Mouse (Mus musculus) left cerebral cortex, adult 9 months (tissue): ENCODE results near the gene Rhbdd2.
A peak's percentile ranks its signal among the peaks of the same experiment; 100 is the strongest.

Source experiments
- DNase-seq, 2 experiments: peaks; one replicate each; pipeline ENCODE4 v3.0.0; 2022; ENCODE audit warnings: low spot score in 2 of 2

Gene Rhbdd2

DNA sequence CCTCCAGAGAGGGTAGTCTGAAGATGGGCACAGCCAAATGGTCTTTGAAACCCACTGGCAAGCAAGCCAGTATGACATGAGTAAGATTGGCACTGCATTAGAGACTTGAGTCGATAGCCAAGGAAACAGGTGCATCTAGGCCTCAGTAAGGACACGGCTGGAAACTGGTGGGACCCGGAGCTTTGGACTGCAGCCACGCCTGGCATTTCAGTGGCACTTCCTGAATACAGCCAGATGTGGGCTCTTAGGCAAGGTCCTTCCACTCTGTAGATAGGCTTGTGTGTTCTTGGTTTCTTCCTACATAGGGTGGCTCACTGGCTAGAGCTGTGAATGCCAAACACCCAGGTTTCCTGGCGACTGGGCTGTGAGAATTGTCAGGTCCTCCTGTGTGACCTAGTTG, 12.9 kb downstream of the Rhbdd2 start:
- DNase-seq = no peak

DNA sequence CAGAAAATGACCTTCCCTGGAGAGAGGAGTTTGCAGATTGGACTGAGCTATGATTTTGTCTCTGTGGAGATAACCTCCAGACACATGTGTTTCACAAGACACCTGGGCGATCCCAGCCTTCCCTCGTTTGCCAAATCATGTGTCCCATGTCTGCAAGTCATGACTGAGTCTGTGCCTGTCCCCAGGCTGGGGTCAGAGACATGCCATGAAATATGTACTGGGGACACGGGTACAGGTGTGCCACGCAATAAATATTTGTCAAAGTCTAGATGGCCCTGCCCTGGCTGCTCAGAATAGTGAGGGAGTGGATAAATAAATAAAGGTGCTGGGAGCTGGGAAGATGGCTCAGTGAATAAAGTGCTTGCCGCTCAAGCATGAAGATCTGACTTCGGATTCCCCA, 13.6 kb downstream of the Rhbdd2 start:
- no peak for DNase-seq

DNA sequence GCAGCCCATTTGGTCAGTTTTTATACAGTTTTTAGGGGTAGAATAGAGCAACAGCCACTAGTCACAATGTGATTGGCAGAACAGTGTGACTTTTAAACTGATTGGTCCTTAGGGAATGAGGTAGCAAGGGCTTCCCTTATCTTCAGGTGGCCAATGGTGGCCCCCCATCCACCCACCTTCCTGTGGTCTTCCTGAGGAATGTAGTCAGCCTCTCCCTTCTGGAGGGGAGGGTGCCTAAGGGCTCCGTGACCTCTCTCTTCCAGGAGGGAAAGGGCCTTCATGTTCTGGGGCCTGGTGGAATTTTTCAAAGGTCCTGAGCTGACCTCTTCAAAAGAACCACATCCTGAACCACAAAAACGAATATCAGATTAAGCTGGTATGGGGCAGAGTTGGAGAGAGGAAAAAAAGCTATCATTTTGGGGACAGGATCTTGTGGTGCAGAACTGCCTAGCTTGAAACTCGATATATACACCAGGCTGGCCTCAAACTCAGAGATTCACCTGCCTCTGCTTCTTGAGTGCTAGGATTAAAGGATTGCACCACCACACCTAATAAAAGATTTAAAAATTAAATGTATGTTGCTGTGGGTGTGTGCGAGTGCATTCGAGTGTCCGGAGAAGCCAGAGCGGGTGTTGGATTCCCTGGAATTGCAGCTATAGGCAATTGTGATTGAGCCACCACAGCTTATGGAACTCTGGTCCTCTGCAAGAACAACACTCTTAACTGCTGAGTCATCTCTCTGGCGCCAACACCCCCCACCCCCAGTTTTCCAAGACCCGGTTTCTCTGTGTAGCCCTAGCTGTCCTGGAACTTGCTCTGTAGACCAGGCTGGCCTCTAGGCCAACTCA, 16.3 kb downstream of the Rhbdd2 start:
- DNase-seq = no peak

DNA sequence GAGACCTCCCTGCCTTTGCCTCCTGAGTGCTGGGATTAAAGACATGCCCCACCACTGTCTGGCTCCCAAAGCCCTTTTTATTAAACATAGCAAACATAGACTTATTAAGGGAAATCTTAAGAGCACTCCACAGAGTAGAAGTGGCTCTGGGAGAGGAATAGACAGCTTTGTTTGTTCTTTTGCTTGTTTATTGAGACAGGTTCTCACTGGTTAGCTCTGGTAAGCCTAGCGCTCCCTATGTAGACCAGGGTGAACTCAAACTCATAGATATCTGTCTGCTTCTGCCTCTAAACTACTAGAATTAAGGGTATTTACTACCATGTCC, 16.9 kb downstream of the Rhbdd2 start:
- no peak for DNase-seq

DNA sequence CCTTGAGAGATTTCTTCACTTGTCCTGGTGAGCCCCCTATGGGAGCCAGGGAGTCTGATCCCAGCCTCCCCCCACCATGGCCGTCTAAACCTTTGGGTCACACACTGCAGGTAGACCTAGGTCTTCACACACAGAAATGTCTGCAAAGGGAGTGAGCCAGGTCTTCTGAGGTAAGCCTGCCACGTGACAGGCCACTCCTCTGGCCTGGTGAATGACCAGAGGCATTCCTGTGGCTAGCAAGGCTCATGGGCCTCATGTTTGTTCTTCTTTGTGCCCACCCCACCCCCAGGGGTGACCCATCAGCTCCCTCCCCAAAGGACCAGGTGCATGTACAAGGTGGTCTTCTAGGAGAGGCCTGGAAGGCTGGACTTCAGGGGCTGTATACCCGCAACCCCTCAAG, 19.1 kb downstream of the Rhbdd2 start:
- no peak for DNase-seq

DNA sequence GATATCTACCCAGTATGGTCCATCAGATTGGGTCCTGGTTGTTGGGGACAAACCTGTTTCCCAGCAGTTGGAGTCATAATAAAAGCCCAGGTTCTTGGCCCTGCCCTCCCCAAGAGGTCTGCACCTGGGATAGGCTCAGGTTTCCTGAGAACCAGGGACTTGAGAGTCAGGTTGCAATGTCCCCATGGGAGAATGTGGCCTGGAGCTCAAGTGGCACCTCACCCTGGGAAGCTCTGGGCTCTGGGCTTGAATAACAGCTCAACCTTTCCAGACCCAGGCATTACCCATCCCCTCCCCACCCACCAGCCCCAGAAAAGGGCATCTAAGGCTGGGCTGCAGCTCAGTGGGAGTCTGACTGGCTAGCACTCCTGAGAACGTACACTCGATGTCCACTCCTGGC, 20.8 kb downstream of the Rhbdd2 start:
- DNase-seq = no peak

DNA sequence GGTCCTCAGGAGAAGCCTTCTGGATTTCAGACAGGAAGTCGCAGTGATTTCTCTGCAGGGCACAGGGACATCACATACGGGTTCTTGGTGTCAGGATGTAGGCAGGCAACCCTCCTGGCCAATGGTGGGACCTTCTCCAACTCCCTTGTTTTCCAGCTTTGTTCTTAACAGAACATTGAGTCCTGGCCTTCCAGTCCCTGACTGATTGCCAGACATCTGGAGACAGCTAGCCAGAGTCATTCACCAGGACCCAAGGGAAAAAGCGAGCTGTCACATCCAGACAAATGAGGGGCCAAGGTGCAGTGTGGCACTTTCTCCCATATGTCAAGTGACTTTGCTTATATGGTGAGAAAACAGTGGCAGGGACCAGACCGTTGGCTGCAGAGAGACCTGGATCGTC, 23.6 kb downstream of the Rhbdd2 start:
- no peak for DNase-seq

DNA sequence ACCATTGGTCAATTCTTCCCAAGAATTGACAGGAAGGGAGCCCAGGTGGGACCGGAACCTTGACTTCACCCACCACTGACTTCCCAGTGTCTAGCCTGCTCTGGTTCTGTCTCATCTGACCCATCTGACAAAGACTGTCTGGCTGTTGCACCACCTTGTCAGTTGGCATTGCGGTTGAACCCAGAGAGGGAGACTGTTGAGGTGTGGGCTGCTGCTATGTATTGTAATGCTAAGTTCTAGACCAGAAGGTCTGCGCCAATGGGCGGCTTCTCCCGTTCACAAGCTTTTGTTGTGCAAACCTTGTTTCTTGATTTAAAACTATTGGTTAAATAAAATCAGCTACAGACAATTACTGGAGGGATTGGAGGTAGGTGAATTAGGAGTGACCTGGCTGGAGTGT, 24.7 kb downstream of the Rhbdd2 start:
- DNase-seq = no peak

DNA sequence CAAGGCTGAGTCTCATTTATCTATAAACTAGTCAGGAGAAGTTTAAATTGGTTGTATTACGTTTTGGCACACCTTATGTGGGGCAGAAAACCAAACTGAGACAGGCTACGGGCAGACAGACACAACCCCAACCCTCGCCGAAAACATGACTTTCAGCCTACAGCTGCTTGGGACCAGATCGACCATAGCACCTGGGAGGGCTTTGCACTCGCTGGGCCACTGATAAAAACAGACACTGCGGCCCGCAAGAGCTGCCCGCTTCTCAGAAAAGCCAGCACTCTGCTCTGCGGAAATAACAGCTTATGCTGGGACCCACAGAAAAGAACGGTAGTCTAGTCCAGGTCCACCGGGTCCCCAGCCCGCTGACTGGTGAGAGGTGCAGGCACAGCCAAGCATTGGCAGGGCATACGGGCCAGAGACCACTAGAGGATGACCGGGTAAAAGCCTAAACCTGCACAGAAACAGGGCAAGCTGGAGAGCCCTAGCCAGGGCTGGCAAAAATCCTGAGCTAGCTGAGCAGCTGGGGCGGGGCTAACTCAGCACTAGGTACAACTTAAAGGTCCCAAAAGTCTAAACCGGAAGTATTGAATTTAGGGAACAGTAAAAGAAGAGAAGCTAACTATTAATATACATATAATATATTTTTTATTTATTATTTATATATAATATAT, 25.4 kb downstream of the Rhbdd2 start:
- no peak for DNase-seq

DNA sequence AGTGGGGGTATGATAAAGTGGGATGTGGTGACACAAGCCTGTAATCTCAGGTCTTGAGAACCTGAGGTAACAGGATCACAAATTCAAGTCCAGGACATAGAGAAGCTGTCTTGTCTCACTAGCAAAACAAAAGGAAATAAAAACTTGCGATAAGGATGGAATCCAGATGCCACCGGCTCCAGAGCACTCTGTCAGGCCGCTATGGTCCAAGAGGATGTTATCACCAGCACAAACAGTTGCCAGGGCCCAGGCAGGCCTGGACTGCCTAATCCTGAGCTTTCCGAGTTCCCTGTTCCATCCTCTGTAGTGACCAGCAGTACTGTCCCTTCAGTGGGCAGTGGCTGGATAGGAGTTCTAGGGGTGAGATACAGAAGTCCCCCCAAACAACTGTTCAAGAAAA, 27.5 kb downstream of the Rhbdd2 start:
- no peak for DNase-seq

DNA sequence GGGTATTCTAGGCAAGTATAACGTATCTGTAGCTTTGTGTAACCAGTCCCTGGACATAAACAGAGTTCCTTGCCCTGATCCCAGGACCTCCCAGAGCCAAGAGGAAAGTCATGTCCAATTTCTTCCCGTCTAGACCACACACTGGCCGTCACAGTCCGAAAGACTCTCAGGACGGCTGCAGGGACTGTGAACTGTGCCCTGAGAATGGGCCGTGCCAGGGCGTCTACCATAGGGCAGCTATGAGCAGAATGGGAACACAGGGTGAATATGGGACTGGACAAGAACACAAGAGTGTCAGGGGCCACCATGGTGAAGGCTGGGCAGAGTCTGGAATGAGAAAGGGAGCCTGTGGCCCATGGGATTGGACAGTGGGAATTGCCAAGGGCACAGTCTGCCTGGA, 28.1 kb downstream of the Rhbdd2 start:
- DNase-seq = no peak

DNA sequence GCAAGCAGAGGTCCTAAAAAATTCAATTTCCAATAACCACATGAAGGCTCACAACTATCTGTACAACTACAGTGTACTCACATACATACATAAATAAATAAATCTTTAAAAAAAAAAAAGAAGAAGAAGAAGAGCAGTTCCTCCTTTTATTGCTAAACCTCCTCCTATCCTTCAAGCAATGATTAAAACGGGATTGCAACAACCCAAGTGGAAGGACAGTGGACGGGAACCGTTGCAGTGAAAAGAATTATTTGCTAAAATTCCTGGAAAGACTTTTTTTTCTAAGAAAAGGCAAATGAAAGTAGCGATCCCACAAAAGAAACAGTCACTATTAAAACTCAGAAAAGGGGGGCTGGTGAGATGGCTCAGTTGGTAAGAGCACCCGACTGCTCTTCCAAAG, 34.5 kb downstream of the Rhbdd2 start:
- no peak for DNase-seq

DNA sequence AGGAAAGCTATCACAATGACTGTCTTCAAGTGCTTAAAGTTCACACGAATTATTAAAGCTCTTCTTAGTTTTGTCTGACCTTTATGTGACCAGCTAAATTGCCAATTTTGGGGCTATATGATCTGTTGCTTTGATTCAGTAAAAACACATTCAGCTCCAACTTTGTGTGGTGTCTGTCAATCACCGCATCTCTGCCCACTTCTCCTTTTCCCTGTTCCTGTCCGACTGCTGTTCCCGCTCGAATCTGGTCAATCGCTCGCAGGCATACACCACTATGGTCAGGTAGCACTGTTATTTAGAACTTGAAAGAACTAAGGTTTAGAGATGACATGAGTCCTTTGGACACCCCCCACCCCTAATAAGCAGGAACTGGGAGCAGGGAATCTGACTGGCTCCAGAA, 35.7 kb downstream of the Rhbdd2 start:
- no peak for DNase-seq

DNA sequence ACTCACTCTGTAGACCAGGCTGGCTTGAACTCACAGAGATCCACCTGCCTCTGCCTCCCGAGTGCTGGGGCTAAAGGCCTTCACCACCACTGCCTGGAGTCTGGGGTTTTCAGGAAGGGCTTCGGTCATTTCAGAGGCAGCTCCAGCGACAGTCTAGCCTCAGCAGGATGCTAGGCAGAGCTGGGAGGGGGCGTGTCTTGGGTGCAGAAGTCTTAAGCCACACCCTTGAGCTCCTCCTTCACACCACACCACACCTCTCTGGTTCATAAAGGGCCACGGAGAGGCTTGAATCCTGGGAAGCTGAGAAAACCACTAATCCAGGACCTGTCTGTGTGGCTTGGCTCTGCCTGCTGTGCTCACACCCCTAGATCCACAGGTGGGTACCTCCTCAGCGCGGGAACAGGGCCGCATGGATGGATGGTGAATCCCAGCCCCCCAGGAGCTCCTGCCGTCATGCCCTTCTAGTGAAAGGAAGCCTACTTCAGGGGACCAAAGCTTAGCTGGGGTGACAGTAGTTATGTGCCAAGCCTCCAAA, 37.4 kb downstream of the Rhbdd2 start, which contains the start of gene Por:
Gene Por, plus strand, starts transcription at position 293 of the 535 bp plus-strand sequence.
- no peak for DNase-seq

DNA sequence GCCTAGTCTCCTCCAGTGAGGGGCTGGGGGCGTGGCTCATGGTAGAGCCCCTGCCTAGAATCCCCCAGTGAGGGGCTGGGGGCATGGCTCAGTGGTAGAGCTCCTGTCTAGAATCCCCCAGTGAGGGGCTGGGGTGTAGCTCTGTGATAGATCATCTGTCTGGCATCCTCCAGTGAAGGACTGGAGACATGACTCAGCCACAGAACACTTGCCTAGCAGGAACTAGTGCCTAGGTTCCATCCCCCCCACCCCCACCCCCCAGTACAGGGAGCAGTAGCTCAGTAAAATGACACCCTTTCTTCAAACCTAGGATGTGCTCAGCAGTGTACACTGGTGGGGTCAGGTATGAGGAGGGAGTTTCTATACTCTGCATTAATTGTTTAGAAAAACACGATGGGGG, 38.5 kb downstream of the Rhbdd2 start:
- no peak for DNase-seq

DNA sequence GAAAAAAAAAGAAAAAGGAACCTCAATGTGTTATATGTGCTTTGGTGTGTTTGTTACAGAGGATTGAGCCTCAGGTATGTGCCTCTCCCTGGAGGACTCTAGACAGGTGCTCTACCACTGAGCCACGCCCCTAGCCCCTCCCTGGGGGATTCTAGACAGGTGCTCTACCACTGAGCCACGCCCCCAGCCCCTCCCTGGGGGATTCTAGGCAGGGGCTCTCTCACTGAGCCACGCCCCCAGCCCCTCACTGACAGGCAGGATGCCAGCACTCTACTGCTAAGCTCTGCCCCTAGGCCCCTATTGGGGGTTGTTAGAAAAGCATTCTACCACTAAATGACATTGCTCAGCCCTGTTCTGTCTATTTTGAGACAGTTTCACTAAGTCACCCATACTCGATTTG, 40.1 kb downstream of the Rhbdd2 start:
- DNase-seq = no peak

DNA sequence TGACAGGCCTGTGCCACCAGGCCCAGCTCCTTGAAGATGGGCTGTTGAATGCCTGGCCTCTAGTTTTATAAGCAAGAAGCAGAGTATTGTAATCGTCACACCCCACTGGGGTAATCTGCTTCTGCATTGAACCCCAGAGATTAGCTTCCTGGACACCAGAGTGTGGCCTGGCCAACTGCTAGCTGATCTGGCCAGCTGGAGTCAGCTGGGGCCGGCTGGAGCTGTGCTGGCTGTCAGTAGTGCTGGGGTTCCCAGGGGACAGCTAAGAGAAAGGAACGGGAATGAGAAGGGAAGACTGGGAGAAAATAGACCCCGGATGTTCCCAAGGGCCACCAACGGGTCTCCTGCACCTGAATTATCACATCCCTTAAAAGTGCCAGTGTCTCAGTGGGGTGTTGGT, 40.6 kb downstream of the Rhbdd2 start:
- DNase-seq = no peak

DNA sequence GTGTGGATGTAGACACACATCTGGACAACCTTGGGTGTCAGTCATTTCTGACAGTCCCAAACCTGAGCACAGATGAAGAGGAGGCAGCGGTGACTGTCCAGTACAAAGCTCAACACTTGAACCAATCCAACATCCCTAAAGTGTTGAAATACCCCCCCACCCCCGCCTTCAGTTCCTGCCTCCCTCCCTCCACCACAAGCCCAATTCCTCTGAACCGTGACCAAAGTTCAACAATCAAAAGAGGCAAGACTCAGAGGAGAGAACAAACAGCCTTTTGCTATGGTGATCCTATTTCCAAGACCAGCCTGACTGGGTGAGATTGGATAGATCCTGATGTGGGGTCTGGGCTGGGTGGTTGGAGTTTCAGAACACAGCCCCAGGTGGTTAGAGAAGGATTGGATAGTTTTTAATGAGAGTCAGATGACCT, 41.9 kb downstream of the Rhbdd2 start:
- no peak for DNase-seq

DNA sequence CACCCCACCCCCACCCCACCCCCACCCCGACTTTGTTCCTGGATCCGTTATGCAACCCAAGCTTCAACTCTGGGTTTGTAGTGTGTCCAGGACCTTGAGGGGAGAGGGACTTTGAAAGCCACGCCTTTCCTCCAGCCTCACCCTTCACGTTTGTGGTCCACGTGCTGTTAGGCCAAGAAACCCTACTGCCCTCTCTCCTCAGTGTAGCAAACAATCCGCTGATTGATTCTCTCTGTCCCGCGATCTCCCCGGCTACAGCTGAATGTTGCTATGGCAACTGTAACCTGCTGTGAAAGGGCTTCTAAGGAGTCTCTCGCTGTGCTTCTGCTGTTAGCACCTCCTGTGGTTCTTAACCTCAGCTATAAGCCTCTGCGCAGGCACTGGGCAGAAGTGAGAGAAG, 42.4 kb downstream of the Rhbdd2 start:
- DNase-seq = peak; percentile 80

DNA sequence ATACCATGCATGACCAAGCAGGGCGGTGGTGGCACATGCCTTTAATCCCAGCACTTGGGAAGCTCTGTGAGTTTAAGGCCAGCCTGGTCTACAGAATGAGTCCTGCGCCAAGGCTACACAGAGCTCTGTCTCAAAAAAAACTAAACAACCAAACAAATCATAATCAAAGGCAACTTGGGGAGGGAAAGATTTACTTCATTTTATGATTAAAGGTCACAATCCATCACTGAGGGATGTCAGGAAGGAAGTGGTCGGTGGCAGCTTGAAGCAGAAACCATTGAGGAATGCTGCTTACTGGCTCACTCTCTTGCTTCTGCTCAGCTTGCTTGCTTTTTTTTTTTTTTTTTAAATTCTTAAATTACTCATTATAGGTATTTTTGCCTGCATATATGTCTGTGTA, 44.3 kb downstream of the Rhbdd2 start:
- DNase-seq = no peak

DNA sequence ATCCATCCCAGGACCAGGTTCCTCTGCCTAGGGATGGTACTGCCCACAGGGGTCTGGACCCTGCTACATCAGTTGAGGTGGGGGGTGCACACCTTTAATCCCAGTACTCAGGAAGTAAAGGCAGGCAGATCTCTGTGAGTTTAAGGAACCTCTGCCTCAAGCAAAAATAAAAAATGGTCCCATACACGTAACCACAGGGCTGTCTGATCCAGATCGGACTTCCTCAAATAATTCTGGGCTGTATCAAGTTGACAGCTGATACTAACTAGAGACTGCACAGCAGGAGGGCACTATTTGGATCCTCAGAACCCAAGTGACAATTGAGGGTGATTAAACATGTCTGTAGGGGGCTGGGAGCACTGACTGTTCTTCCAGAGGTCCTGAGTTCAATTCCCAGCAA, 44.8 kb downstream of the Rhbdd2 start:
- DNase-seq = no peak

DNA sequence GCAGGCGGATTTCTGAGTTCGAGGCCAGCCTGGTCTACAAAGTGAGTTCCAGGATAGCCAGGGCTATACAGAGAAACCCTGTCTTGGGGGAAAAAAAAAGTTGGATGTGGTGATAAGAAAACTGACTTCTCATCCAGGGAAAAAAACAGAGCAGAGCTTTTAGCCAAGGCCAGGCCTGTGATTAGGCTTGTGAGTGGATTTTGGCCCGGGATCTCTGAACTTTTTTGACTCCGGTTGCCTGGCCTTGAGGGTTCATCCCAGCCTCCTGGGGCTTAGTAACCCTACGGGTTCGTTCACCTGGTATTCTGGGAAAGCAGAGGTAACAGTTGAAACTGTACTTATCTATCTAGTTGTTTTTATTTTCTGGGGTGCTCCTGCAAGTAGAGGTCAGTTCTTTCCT, 46.1 kb downstream of the Rhbdd2 start:
- no peak for DNase-seq

DNA sequence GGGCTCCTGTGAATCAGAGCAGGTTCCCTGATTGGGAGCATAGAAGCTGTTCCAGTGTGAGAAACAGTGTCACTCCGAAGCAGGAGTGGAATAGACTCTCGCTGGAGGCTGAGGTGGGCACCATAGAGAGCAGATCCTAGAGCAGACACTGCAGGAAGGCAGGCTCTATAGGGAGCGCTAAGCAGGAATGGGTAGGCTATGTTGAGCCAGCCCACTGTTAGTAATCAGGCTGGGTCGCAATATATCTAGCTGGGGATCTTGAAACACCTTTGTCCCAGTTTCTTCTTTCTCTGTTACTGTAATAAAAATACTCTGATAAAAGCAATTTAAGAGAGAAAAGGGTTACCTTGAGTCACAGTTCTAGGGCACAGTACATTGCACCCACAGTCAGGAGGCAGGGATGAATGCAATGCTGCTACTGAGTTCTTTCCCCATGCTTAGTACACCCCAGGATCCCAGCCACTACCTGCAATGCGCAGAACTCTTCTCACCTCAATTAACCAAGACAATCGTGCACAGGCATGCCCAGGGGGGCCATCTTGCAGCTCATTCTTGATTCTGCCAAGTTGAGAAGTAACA, 48.6 kb downstream of the Rhbdd2 start:
- DNase-seq = no peak
